Mouse (Mus musculus) erythroblast, embryonic 14.5 days (primary cell): ENCODE results near the gene Tmem130.

ENCODE experiments used
- GATA1 ChIP-seq: IDR thresholded peaks from 2 replicates; pipeline ENCODE4 v1.6.1; 2012; ENCODE audit warnings: low read length, inconsistent platforms, mixed read lengths
- TAL1 ChIP-seq: IDR thresholded peaks from 3 replicates; pipeline ENCODE4 v1.6.1; 2012; ENCODE audit warnings: low read length, inconsistent platforms, mixed read lengths

- TF ChIP-seq GATA1 (no peak), TAL1 (no peak)
Observed at GRCm38 (mm10) chr5:144780654-144781053, 19.0 kb upstream of the Tmem130 start.
